ENCODE assay signal across 8 mouse cellular contexts in genomic region chrX:6400398-6401020, GRCm38 (mm10). TPM values are rescaled to one million over a fixed set of nuclear protein-coding genes. Genes with fewer than 3 reads are reported as not detected.
A peak's percentile ranks its signal among the peaks of the same experiment; 100 is the strongest.
DNase-seq lines count a peak whose midpoint lies in the region; ATAC-seq and TF ChIP-seq lines count a peak whose summit lies in the region.

No protein-coding gene starts in this region.

- TF ChIP-seq CTCF in cortical plate, adult 2 months (IDR thresholded peaks at IDR 0.05; ENCODE audit: extremely low read depth, insufficient read depth, low read length) = no peak

- peak overlapping the region; percentile 76 for H3K9ac ChIP-seq in kidney, embryonic 16.5 days (replicated peaks; ENCODE audit: low read length)
- H3K9ac ChIP-seq in midbrain, embryonic 12.5 days (replicated peaks) = peak overlapping the region; percentile 69

- no peaks in the 10 kb centered on the region; the same call in 1 of the 2 replicates for H3K4me1 ChIP-seq in cortical plate, adult 2 months (ENCODE audit: control insufficient read depth, insufficient read depth, low read length)
- H3K4me1 ChIP-seq in heart, embryonic 10.5 days = no peaks in the 10 kb centered on the region
- peaks cover 10% of the 10 kb centered on the region; the same call in 1 of the 2 replicates for H3K4me1 ChIP-seq in kidney, embryonic 16.5 days (ENCODE audit: insufficient read depth, low read length)
- H3K4me1 ChIP-seq in midbrain, embryonic 12.5 days = 0 out of 2 replicates have a peak, but pooled peaks cover 5% of the 10 kb centered on the region

- no peaks in the 10 kb centered on the region for H3K36me3 ChIP-seq in heart, embryonic 10.5 days
- H3K36me3 ChIP-seq in kidney, embryonic 16.5 days (ENCODE audit: insufficient read depth, low read length) = no peaks in the 10 kb centered on the region
- no peaks in the 10 kb centered on the region for H3K36me3 ChIP-seq in midbrain, embryonic 12.5 days

- no peak overlapping the region for H3K27ac ChIP-seq in cortical plate, adult 2 months (ENCODE audit: insufficient read depth, low read length)
- peak overlapping the region; percentile 89 for H3K27ac ChIP-seq in heart, embryonic 10.5 days
- H3K27ac ChIP-seq in kidney, embryonic 16.5 days (ENCODE audit: low read length) = peak overlapping the region; percentile 87
- H3K27ac ChIP-seq in midbrain, embryonic 12.5 days (replicated peaks) = peak overlapping the region; percentile 71

- no peak for TF ChIP-seq POLR2A in cortical plate, adult 2 months (IDR thresholded peaks at IDR 0.05; ENCODE audit: extremely low read depth, insufficient read depth, low read length)

- peaks cover 8% of the 10 kb centered on the region; the same call in 1 of the 2 replicates for H3K27me3 ChIP-seq in heart, embryonic 10.5 days (ENCODE audit: insufficient read depth, poor library complexity, severe bottlenecking)
- H3K27me3 ChIP-seq in kidney, embryonic 16.5 days (ENCODE audit: insufficient read depth, low read length) = no peaks in the 10 kb centered on the region
- H3K27me3 ChIP-seq in midbrain, embryonic 12.5 days = no peaks in the 10 kb centered on the region

- DNase-seq in urinary bladder, adult 2 months (ENCODE audit: low spot score) = peak; percentile 23
- no peak for DNase-seq in urinary bladder, postnatal 14 days (ENCODE audit: low spot score)
- peak; percentile 73 for DNase-seq in heart, embryonic 10.5 days (ENCODE audit: low spot score)
- DNase-seq in testis, postnatal 14 days (ENCODE audit: low spot score) = peak; percentile 41
- no peak for DNase-seq in layer of hippocampus, adult 18-20 months (ENCODE audit: low spot score in 2 of 2)

- H3K4me3 ChIP-seq in cortical plate, adult 2 months (ENCODE audit: insufficient read depth, low read length) = peak overlapping the region; percentile 45
- H3K4me3 ChIP-seq in heart, embryonic 10.5 days = peak overlapping the region; percentile 73
- H3K4me3 ChIP-seq in kidney, embryonic 16.5 days (ENCODE audit: low read length) = peak overlapping the region; percentile 66
- H3K4me3 ChIP-seq in midbrain, embryonic 12.5 days = peak overlapping the region; percentile 61

- H3K9me3 ChIP-seq in heart, embryonic 10.5 days = no peaks in the 10 kb centered on the region
- no peaks in the 10 kb centered on the region for H3K9me3 ChIP-seq in kidney, embryonic 16.5 days (ENCODE audit: low read length)
- no peaks in the 10 kb centered on the region for H3K9me3 ChIP-seq in midbrain, embryonic 12.5 days

- 15% methylated on average over 42 of the region's 49 CpGs for WGBS in heart, embryonic 10.5 days
- 18% methylated on average over 27 of the region's 49 CpGs for WGBS in kidney, embryonic 16.5 days
- WGBS in midbrain, embryonic 12.5 days = 16% methylated on average over 25 of the region's 49 CpGs

- ATAC-seq in kidney, embryonic 16.5 days (ENCODE audit: low FRiP score, low TSS enrichment) = peak; percentile 52
- ATAC-seq in midbrain, embryonic 12.5 days (ENCODE audit: low FRiP score, low read depth) = peak; percentile 64

- H3K4me2 ChIP-seq in kidney, embryonic 16.5 days (replicated peaks; ENCODE audit: low read depth, low read length) = peak overlapping the region; percentile 55
- H3K4me2 ChIP-seq in midbrain, embryonic 12.5 days (replicated peaks) = peak overlapping the region; percentile 59

RNA-seq across cellular contexts. Expression of gene Shroom4, which starts 0.9 kb away (rescaled TPM):
- 3.2 and 4.3 TPM in 2 replicates for polyA plus RNA-seq in urinary bladder, adult 2 months (2012; rRNA removed)
- polyA plus RNA-seq in cortical plate, adult 2 months (2012; rRNA removed) = 2.4 and 2.5 TPM in 2 replicates
- 5.4 and 5.7 TPM in 2 replicates for polyA plus RNA-seq in heart, embryonic 10.5 days (2016; fragmentation: Nextera tagmentation; extraction: Ambion mirVana)
- polyA plus RNA-seq in kidney, embryonic 16.5 days (2015; fragmentation: Nextera tagmentation; extraction: Ambion mirVana) = 8.9 and 9.4 TPM in 2 replicates
- polyA plus RNA-seq in midbrain, embryonic 12.5 days (2016; fragmentation: Nextera tagmentation; extraction: Ambion mirVana) = 3.8 and 4.0 TPM in 2 replicates
- total RNA-seq in layer of hippocampus, adult 18-20 months (2021) = 1 to 10 TPM; 4.5 to 4.8 TPM

Comparison
In these comparisons a context has a peak if more than half of its experiments do, and no peak if none do; other contexts are left out.
1. DNase-seq: peak in urinary bladder, adult 2 months (single experiment), heart, embryonic 10.5 days (single experiment) and testis, postnatal 14 days (single experiment); none in urinary bladder, postnatal 14 days (single experiment) and layer of hippocampus, adult 18-20 months (0 of 2).
2. Peak in every context shown above with its lines, with median percentiles within 50 percentile points of each other: H3K4me3 ChIP-seq.